Mouse (Mus musculus): Measurements from ENCODE around the gene Lrrc30. TPM values are rescaled to one million over a fixed set of nuclear protein-coding genes. Genes with fewer than 3 reads are reported as not detected.

Lrrc30 gene
- polyA plus RNA-seq, 1 experiment from 2014 or later, result not detected

Other genes starting within 250 kb of the Lrrc30 start
- gene Lama1, start 64.5 kb upstream of the Lrrc30 start, polyA plus RNA-seq (2015; fragmentation: Nextera tagmentation; extraction: Ambion mirVana), result 0.54 and 0.70 TPM in 2 replicates

Data from heart, embryonic 16.5 days (tissue).